Mouse (Mus musculus) adrenal gland, adult 18-20 months (tissue): ENCODE measurements at regions not wholly inside any gene's neighbourhood (a gene's known extent, or its start where the extent isn't known, plus 50 kb on each side); places are given as distances from the start of the nearest gene placed in this dataset.

ENCODE experiments used
- DNase-seq, 2 experiments: peaks; one replicate each; pipeline ENCODE4 v3.0.0; 2021 to 2022; ENCODE audit warnings: low spot score in 2 of 2

DNA sequence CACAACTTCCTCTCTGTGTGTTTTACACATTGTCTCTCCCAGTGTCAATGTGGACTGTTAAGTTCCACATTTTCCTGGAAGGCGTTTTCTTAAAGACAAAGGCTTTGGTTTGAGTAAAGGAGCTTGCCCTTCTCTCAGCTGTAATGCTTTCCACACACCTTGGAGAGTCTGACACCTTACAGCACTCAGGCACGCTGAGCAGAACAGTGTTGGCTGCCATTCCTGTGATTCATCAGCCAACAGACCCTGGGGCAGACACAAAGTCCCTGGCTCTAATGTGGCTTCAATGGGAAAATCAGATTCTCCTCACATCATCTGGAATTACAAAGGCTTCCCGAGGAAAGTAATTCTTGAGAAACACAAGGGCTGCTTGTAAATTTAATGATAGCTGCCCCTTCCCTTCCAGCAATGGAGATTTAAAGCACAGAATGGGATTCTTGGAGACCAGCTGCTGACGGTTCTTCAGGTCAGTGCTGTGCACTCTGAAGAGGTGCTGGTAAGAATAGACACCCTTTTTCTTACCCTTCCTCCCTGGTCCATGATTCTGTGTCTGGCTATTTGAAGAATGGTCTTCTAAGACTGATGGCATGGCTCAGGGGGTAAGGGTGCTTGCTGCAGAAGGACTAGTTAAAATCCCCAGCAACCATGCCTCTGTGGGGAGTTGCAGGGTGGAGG, 468.4 kb upstream of the Nr2f2 start:
- no peak for DNase-seq

DNA sequence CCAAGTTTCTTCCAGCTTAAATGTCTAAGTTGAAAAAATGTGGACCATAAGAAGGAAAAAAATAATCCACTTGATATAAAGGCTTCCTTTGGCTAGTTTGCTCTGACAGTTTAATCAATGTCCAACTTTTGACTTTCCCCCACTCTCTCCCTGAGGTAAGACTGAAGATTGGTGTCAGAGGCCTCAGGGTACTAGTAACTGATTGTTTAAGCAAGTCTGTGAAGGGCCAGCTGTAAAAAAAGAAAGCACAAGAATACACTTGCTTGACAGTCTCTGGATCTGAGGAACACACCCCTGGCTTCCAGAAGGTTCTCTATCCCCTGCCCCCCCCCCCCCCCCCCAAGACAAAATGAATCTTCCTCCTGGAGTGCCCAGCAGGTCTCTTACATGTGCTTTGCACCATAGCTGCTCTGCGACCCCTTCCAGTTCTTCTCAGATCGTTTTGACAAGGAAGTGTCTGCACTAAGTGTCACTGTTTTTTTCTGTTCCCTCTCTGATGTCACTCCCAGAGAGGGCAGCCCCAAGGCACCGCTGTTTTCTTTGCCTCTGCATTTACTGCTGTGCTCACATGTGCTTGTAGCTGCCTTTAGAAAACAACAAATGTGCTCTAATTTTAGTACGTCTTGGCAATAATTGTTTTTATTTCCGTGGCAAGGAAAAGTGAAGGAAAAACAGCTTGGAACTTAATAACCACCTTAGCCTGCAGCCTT, 462.1 kb upstream of the Nr2f2 start:
- DNase-seq = no peak

DNA sequence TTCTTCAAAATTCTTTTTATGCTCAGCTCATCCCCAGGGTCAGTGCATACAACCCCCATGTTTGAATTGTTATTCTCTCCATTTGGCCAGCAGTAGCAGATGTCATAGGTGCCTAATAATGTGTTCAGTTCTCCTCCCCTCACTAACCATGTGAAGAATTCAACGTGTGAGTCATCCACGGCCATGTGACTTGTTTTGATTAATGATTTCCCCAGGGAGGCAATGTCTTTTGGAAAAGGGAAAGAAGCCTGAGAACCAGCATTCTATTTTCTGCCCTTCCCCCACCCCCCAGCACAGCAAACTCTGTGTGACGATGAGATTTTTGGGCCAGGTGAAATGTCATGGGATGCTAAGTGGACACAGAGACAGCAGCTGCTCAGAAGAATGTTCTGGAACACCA, 459.5 kb upstream of the Nr2f2 start:
- DNase-seq = no peak

DNA sequence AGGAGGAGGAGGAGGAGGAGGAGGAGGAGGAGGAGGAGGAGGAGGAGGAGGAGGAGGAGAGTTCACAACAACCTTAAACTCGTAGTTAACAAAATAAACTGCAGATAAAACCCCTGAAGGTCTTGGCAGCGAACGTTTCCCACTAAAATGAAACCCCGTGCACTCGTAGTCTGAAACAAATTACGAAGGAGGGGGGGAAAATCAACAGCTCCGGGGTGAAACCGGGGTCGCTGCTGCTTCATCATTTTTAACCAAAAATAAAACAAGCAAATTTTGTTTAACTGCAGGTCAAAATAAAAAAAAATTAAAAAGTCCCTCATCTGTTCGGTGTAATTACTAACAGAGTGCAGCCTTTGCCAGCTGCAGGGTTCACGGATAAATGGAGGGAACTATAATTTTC, 456.5 kb upstream of the Nr2f2 start:
- DNase-seq = no peak

DNA sequence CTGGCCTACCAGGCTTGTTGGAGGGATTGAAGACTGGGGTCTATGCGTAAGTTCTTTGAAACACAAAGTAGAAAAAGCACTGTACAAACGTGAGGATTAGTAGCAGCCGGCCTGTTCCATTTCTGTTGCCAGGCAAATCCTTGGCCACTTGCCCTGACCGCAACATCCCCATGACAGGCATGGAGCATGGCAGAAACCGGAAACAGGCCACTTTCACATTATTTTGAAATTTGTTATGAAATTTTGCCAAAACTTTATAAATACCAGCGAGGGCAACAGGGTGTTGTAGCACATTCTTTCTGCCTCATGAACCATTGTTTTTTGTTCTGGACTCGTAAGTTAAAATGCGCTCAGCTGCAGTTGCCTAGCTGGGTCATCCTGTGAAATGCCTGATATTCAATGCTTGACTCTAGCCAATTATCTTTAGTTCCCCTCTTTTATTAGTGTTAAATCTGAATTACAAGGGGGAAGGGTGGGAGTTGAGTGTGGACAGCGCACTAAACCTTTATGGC, 455.8 kb upstream of the Nr2f2 start:
- peak; percentile 12 to 39 for DNase-seq

DNA sequence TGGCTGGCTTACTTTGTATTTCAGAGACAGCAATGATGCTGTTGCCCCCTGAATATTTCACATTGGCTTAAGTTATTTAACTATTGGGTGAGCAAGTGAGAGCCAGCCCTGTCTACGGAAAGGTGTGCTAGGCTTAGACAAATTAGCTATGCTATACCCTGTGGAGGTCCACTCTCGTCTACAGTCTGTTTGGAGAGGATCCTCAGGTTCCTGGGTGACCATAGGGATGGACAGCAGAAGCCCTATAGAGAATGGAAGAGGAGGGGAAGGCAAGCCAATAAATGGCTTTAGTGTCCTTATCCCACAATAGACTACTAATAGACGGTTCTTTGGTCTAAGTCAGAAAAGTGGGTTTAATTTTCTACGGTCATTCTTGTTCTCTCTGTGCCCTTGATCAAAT, 455.3 kb upstream of the Nr2f2 start:
- DNase-seq = no peak

DNA sequence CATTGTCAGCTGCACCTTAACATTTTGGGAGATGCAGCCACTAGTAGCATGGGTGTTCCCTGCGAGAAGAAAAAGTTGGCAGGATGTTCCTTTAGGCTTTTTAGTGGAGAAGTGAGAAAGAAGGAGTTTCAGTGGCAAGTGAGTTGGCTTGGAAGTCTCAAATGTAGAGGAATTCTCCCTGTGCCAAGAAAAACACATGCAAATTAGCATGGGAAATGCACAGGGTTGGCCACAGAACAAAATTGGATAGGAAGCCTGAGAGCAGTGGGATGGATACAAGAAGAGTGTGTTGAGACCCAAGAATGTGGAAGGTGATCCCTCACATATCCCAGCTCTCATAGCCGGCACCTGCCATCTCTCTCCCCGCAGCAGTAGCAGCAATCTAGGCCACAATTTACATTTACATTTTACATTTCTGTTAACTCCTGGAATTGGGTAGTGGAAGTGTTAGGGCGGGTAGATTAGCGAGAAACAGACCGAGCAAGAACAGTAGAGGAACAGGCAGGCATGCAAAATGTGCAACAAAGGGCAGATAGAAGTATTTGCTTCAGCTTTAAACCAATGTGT, 450.9 kb upstream of the Nr2f2 start:
- no peak for DNase-seq

DNA sequence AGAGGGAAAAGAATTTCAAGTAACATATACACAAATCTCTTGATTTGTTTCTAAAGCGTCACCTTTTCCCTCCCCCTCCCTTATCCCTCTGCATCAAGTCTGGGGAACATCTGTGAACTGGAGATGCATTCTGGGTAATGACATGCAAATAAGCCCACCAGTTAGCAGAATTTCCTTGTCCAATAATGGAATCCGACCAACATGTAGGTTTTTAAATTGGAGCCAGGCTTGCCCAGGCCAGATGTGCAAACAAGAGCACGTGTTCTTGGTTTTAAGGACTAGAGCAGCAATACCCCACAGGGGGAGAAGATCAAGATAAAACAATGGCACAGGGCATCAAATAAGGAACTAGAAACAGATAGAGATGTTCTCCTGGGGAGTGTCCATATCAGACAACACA, 447.9 kb upstream of the Nr2f2 start:
- no peak for DNase-seq

DNA sequence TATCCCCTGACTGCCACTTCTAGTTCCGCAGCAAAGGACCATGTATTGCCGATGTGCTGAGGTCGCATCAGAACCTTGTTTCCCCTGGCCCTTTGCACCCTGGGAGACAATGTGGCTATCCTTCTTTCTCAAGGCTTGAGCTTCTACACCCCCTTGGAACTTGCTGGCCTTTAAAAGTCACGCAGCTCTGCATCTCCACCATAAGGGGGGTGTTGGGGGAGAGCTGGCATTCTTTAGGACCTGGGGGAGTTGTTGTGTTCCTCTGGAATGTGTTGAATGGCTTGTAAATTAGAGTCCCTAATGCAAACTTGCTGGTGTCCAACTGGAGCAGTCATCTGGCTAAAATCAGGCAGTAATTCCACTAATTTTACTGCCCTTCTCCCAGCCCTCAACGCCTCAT, 446.6 kb upstream of the Nr2f2 start:
- DNase-seq = no peak

DNA sequence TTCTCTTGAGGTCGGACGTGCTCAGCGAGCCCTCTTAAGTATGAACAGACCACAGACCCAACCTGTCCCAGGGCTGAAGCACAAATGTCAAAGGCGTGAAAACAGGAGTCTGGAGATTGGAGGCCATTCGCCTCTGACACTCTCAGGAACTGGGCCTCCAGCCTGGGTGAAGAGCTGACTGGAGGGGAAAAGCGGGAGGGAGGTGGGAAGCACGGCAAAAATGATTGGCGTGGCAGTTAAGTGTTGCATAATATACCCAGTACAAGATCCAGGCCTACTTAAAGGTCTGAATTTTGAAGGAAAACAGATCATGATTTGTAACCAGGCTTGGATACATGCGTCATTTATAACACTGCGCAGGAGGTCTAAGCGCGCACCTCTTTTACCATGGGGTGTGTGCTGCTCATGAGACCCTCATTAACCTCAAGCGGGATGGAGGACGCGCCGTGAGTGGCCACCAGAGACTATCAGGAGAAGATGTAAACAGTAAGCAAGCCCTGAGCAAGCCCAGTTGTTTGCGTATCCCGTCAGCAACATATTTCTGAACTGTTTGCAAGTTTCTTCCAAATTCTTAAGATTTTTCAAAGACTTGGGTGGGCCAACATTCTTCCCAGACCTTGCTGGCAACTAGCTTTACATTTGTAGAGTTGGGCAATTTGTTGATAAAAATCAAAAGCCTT, 444.0 kb upstream of the Nr2f2 start:
- DNase-seq = no peak

DNA sequence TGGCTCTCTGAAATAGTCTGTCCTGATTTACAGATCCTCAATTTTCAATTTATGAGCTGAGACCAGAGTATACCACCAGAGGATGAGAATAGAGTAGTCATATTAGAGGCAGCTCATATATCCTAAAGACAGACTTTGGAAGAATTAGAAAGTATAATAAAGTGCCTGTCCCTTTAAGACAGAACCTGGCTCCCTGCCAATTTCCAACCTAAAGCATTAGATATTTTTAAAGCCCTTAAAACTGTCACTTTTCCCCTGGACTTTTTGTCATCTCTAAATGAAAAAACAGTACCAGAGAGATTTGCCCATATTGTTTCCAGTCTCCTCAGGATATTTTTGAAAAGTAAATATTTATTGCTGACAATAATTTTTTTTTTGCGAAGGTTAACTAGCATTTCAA, 437.7 kb upstream of the Nr2f2 start:
- DNase-seq = no peak

DNA sequence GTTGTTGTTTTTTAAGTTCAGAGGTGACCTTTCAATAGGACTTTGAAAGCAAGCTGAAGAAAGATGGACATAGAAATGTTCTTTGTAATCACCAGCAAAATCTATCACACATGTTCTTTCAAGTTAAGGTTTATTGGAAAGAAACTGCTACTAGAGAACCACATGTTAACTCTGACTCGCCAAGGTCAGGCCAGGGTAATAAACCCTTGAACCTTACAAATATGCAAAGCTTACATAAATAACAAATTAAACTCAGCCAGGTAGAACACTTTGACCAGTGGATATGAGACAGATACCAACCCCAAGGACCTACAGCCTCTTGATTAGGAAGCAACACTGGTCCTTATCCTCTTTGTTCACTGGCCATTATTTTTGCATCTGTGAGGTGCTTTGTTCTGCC, 433.4 kb upstream of the Nr2f2 start:
- no peak for DNase-seq

DNA sequence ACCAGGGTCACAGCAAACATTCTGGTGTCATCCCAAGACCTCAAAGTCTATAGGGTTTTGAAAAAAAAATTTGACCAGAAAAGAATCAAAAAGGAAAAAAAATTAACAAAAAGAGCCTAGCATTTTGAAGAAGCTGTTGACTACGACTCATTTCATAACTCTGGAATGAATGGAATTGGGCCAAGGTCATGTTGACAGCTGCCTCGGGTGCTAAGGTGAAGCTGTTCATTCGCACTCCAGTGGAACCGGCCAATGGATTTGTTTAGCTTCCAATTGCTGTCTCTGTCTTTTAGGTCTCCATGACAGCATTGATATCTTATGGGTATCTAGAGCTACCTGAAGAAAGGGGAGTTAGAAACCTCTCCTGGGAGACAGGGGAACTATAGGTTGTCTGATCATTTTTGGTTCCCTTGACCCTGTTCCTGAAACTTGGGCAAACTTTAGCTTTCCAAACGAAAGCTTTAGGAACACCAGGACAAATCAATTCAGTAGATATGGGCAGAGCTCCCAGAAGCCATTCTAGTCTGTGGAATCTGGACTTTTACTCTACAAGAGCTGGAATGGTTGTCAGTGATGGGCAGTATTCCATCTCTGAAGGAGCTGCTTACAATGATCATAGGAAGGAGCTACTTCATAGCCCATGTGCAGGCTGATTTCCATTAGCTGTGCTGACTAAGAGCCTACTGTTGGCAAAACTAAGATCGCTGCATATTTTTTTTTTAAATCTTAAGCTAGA, 432.7 kb upstream of the Nr2f2 start:
- no peak for DNase-seq

DNA sequence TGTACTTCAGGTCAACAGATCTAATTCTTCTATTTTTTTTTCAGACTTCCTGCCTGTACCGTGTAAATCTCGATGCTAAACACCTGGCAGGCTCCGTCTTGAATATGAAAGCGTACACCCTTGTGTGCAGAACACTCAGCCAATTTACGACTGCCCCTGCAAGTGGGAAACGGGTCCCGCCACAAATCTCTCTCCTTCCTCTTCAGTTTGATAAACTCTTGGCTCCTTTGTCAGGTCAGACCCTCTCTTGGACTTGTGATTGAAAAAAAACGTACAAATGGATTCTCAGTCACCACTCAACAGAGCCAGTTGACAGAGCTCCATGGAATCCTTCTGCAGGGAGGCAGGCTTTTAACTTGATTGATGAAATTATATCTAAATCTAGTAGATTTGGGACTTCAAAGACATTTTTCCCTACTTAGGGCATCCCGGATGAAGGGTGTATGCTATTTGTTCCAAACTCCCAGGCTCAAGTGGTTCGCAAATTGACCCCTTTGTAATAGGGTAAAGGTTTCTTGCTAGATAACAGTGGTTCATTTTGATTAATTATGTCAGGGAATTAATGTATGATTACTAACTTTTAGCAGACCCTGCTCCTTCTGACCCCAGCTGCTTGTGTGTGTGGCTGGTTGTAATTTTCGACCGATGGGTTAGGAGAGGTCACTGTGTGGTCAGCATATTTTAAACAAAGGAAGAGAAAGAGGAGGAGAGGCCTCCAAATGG, 429.7 kb upstream of the Nr2f2 start:
- no peak for DNase-seq

DNA sequence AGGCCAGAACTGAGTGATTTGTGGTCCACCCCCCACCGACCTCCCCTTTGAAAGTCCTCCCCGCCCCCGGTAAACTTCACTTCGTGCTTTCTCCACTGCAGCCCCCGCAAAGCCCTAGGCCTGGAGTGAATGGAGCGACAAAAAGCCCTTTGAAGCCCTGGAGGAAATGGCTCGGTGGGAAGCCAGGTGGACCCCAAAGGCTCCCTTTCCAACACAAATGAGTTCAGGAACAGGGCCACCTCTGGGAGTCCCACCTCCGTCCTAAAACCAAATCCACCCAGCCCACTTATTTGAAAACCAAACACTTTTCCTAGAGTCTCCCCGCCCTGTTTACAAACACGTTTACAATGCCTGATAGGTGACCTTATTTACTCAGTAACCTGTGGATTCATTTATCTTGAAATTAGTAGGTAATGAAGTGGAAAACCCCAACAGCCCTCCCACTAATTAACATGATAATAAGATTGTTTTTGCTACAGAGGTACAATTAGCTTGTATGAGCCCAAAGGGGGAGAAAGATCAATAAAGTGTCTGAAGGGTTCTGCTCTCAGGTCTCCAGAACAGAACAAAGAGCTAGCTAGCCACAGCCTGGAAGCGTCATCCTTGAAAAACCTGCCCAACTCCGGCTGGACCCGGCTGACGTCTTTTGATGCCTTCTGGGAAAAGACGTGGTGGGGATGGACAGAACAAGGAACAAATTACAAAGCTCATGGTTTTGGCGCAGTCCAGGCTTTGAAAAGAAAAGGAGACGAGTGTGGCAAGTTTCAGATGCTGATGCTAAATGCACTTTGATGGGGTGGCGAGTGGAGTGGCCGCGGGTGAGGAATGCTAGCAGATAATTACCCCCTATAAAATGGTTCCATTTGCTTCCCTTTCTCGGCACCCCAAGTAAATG, 422.6 kb upstream of the Nr2f2 start:
- DNase-seq = no peak

DNA sequence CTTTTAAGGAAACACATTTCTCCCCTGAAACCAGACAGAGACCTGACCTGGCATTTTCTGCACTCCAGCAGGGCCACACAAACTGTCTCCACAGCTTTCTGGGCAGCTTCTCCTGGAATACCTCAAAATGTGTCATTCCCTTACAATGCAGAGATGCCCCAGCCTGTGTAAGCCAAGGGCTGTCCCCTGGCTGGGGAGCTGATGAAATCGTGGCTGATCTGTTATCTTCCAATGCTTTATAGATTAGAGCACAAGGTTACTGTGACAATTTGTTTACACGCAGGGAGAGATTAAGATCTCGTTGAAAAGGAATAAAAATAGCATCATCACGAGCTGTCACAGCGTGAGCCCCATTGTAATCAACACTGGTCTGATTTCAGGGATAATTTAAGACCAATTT, 421.4 kb upstream of the Nr2f2 start:
- no peak for DNase-seq

DNA sequence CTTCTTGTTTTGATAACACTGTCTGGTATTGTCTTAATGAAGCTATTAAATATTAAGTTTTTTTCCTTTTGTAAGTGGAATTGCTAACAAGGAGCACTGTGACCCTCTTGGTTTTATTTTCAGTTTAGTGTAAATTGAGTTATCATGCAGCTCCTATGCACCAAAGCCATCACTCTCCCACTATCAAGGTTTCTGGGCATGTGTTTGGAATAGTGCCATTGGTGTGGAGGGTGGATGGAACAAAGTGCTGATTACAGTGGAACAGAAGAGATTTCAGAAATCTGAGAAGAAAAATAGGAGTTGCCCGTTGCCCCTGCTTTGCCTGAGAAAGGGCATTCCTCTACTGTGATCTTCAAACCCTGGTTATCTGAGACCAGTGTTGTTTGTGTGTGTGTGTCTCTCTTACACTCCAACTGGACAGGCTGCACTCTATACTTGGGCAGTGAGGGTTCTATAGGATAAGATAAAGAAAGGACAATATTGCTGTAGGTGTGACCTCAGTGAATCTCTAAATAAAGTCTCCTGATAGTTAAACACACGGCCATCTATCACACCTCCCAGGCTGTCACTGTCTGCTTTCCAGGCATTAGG, 414.3 kb upstream of the Nr2f2 start:
- no peak for DNase-seq

DNA sequence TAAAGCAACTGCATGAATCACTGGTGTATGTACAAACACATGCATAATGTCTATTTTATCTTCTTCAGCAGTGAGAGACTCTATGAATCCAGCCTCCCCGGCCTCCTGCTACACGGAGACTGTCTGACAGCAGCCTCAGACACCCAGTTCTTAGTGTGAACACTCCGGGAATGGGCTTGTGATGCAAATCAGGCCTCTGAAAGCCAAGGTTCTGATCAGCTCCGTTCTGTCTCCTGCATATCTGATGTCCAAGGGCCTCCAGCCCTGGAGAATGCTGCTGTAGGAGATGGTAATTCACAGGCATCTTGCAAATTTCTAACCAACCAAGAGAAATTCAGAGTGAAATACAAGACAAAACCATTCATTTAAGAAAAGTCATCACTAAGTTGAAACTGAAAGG, 411.2 kb upstream of the Nr2f2 start:
- no peak for DNase-seq

DNA sequence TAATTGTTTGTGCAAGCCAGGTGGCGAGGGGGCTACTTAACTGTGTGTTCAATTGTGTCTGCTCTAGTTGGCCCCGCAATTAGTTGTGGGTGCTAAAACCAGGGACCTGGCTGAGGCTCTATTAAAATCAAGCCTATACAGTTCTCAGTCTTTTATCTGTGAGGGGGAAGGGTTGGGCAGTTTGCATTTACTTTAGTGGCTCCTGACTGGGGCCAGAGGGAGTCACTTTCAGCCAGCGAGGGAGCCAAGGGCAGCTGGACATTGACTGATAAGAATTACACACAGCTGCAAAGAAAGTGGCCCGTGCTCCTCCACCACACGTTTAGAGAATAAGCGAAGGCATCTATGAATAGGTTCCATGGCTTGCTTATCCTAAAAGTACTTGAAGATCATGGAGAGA, 403.1 kb upstream of the Nr2f2 start:
- DNase-seq = no peak
